Mouse (Mus musculus): ENCODE results near the gene Pask. TPM values are rescaled to one million over a fixed set of nuclear protein-coding genes. Genes with fewer than 3 reads are reported as not detected.

The Pask gene
- polyA plus RNA-seq (2012; rRNA removed), result 0.62 and 1.6 TPM in 2 replicates

GRCm38 (mm10) chr1:93342648-93343503, at the start of gene Pask, which contains the start of gene Ppp1r7:
Gene Pask (minus strand): TSS chr1:93343482.
Gene Ppp1r7 (plus strand): TSS chr1:93342854.
- H3K4me1 ChIP-seq (ENCODE audit: control insufficient read depth, insufficient read depth, insufficient read length, low read length), result no peaks in the 10 kb centered on the region; the same call in 1 of the 2 replicates
- WGBS, result under 1% methylated on average over 63 of the region's 63 CpGs
- no peaks in the 10 kb centered on the region for H3K27me3 ChIP-seq (ENCODE audit: control insufficient read depth, insufficient read depth, low read length)
- H3K27ac ChIP-seq (ENCODE audit: insufficient read depth, low read depth, low read length), result no peak within 1 kb of the TSS
- H3K4me3 ChIP-seq (ENCODE audit: low read depth, low read length), result peak within 1 kb of the TSS; percentile 67
- H3K36me3 ChIP-seq (ENCODE audit: control insufficient read depth, insufficient read depth, low read length), result peaks cover 4% of the 10 kb centered on the region; the same call in 1 of the 2 replicates
- no peak for TF ChIP-seq POLR2A (IDR thresholded peaks at IDR 0.05; ENCODE audit: low read depth, low read length)
- no peak for TF ChIP-seq CTCF (IDR thresholded peaks at IDR 0.05; ENCODE audit: extremely low read depth, insufficient read length, insufficient replicate concordance, low read depth, low read length)

- WGBS, result 76% methylated on average over 2 of the region's 2 CpGs
- Histone ChIP-seq H3K36me3 (ENCODE audit: control insufficient read depth, insufficient read depth, low read length) (no peaks in the 10 kb centered on the region), H3K27ac (ENCODE audit: insufficient read depth, low read depth, low read length) (no peak overlapping the region), H3K4me1 (ENCODE audit: control insufficient read depth, insufficient read depth, insufficient read length, low read length) (no peaks in the 10 kb centered on the region), H3K27me3 (ENCODE audit: control insufficient read depth, insufficient read depth, low read length) (no peaks in the 10 kb centered on the region), H3K4me3 (ENCODE audit: low read depth, low read length) (no peak overlapping the region)
- TF ChIP-seq POLR2A (IDR thresholded peaks at IDR 0.05; ENCODE audit: low read depth, low read length) (no peak), CTCF (IDR thresholded peaks at IDR 0.05; ENCODE audit: extremely low read depth, insufficient read length, insufficient replicate concordance, low read depth, low read length) (no peak)
These were observed 45.6 kb upstream of the Pask start for GRCm38 (mm10) chr1:93388906-93389305.

GRCm38 (mm10) chr1:93387198-93387597, 43.9 kb upstream of the Pask start:
- WGBS, result 31% methylated on average over 2 of the region's 2 CpGs
- no peak overlapping the region for H3K27ac ChIP-seq (ENCODE audit: insufficient read depth, low read depth, low read length)
- TF ChIP-seq CTCF (IDR thresholded peaks at IDR 0.05; ENCODE audit: extremely low read depth, insufficient read length, insufficient replicate concordance, low read depth, low read length) (no peak), POLR2A (IDR thresholded peaks at IDR 0.05; ENCODE audit: low read depth, low read length) (no peak)

GRCm38 (mm10) chr1:93379117-93379516, 35.8 kb upstream of the Pask start:
- TF ChIP-seq POLR2A (IDR thresholded peaks at IDR 0.05; ENCODE audit: low read depth, low read length) (no peak), CTCF (IDR thresholded peaks at IDR 0.05; ENCODE audit: extremely low read depth, insufficient read length, insufficient replicate concordance, low read depth, low read length) (peak; percentile 14; the same call in 1 of the 2 replicates)
- H3K4me3 ChIP-seq (ENCODE audit: low read depth, low read length), result no peak overlapping the region
- H3K27ac ChIP-seq (ENCODE audit: insufficient read depth, low read depth, low read length), result no peak overlapping the region
- no peaks in the 10 kb centered on the region for H3K27me3 ChIP-seq (ENCODE audit: control insufficient read depth, insufficient read depth, low read length)
- H3K36me3 ChIP-seq (ENCODE audit: control insufficient read depth, insufficient read depth, low read length), result no peaks in the 10 kb centered on the region
- peaks cover 5% of the 10 kb centered on the region; the same call in 1 of the 2 replicates for H3K4me1 ChIP-seq (ENCODE audit: control insufficient read depth, insufficient read depth, insufficient read length, low read length)
- 75% methylated on average over 5 of the region's 5 CpGs for whole genome bisulfite sequencing

More at GRCm38 (mm10) chr1:93387198-93387597, 43.9 kb upstream of the Pask start:
- no peaks in the 10 kb centered on the region for H3K4me1 ChIP-seq (ENCODE audit: control insufficient read depth, insufficient read depth, insufficient read length, low read length)
- H3K4me3 ChIP-seq (ENCODE audit: low read depth, low read length), result no peak overlapping the region
- H3K27me3 ChIP-seq (ENCODE audit: control insufficient read depth, insufficient read depth, low read length), result no peaks in the 10 kb centered on the region
- no peaks in the 10 kb centered on the region for H3K36me3 ChIP-seq (ENCODE audit: control insufficient read depth, insufficient read depth, low read length)

GRCm38 (mm10) chr1:93377307-93377706, 34.0 kb upstream of the Pask start:
- no peaks in the 10 kb centered on the region for H3K36me3 ChIP-seq (ENCODE audit: control insufficient read depth, insufficient read depth, low read length)
- 36% methylated on average over 5 of the region's 5 CpGs for WGBS
- no peaks in the 10 kb centered on the region for H3K27me3 ChIP-seq (ENCODE audit: control insufficient read depth, insufficient read depth, low read length)
- TF ChIP-seq CTCF (IDR thresholded peaks at IDR 0.05; ENCODE audit: extremely low read depth, insufficient read length, insufficient replicate concordance, low read depth, low read length), result no peak
- no peak for TF ChIP-seq POLR2A (IDR thresholded peaks at IDR 0.05; ENCODE audit: low read depth, low read length)
- H3K4me1 ChIP-seq (ENCODE audit: control insufficient read depth, insufficient read depth, insufficient read length, low read length), result peaks cover 5% of the 10 kb centered on the region; the same call in 1 of the 2 replicates
- H3K4me3 ChIP-seq (ENCODE audit: low read depth, low read length), result no peak overlapping the region
- H3K27ac ChIP-seq (ENCODE audit: insufficient read depth, low read depth, low read length), result peak overlapping the region; percentile 7; the same call in 1 of the 2 replicates

- 30% methylated on average over 4 of the region's 4 CpGs for whole genome bisulfite sequencing
- H3K27ac ChIP-seq (ENCODE audit: insufficient read depth, low read depth, low read length), result peak within 1 kb of the TSS; percentile 59
- TF ChIP-seq CTCF (IDR thresholded peaks at IDR 0.05; ENCODE audit: extremely low read depth, insufficient read length, insufficient replicate concordance, low read depth, low read length) (no peak), POLR2A (IDR thresholded peaks at IDR 0.05; ENCODE audit: low read depth, low read length) (no peak)
These were observed 30.4 kb upstream of the Pask start, which contains the start of gene Ano7 for GRCm38 (mm10) chr1:93373665-93374064. Gene Ano7 (plus strand): TSS chr1:93373930.

GRCm38 (mm10) chr1:93365641-93366040, 22.4 kb upstream of the Pask start:
- WGBS, result 91% methylated on average over 6 of the region's 6 CpGs
- peaks cover 33% of the 10 kb centered on the region for H3K36me3 ChIP-seq (ENCODE audit: control insufficient read depth, insufficient read depth, low read length)
- no peaks in the 10 kb centered on the region for H3K27me3 ChIP-seq (ENCODE audit: control insufficient read depth, insufficient read depth, low read length)
- H3K4me3 ChIP-seq (ENCODE audit: low read depth, low read length), result no peak overlapping the region
- no peak overlapping the region for H3K27ac ChIP-seq (ENCODE audit: insufficient read depth, low read depth, low read length)
- no peaks in the 10 kb centered on the region for H3K4me1 ChIP-seq (ENCODE audit: control insufficient read depth, insufficient read depth, insufficient read length, low read length)
- no peak for TF ChIP-seq POLR2A (IDR thresholded peaks at IDR 0.05; ENCODE audit: low read depth, low read length)
- TF ChIP-seq CTCF (IDR thresholded peaks at IDR 0.05; ENCODE audit: extremely low read depth, insufficient read length, insufficient replicate concordance, low read depth, low read length), result no peak

More at GRCm38 (mm10) chr1:93373665-93374064, 30.4 kb upstream of the Pask start, which contains the start of gene Ano7:
- Histone ChIP-seq H3K4me3 (ENCODE audit: low read depth, low read length) (peak within 1 kb of the TSS; percentile 49), H3K36me3 (ENCODE audit: control insufficient read depth, insufficient read depth, low read length) (no peaks in the 10 kb centered on the region), H3K27me3 (ENCODE audit: control insufficient read depth, insufficient read depth, low read length) (no peaks in the 10 kb centered on the region), H3K4me1 (ENCODE audit: control insufficient read depth, insufficient read depth, insufficient read length, low read length) (peaks cover 5% of the 10 kb centered on the region; the same call in 1 of the 2 replicates)

Measured in small intestine, adult 2 months (tissue).